11 mouse cellular contexts compared by ENCODE assay signal in the genomic region with DNA sequence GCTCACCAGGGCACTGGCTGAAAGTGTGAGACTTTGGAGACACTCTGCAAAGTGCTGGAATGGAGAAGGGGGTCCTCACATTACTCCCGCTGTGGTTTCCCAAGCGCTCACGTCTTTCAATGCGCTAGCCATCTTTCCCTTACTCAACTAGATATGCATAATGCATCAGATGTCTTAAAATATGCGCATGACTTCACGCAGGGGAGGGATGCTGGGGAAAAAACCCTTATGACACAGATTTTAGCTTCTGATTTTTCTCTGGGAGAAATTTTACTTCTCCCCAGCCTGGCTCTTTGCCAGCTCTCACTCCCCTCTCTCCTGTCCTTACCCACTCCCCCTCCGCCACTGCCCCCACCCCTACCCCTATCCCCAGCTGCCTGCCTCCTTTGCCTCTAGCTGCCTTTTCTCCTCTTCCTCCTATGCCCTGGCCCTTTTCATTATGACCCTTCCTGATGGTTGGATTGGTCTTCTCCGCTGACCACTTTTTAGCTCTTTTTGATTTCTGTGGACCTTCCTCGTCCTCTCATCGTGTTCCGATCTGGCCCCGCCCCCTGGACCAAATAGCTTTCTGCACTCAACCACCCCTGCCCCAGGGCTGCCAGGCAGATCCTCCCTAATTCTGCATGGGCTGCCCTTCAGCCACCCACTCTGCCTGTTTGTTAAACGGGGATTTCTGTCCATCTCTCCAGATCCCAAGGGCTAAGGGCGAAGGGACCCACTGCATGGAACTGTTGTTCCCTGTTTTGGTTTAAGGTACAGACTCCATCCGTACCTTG. TPM values are rescaled to one million over a fixed set of nuclear protein-coding genes. Genes with fewer than 3 reads are reported as not detected.
DNase-seq lines count a peak whose midpoint lies in the region; ATAC-seq lines count a peak whose summit lies in the region.
"Had no signal": no experiment of that assay in that cellular context is flagged by ENCODE, and none has a peak within 500 bp of the region (broad histone marks: within the 10 kb centered on the region; RNA-seq: fewer than 3 reads in every experiment).

No protein-coding gene starts in this region.

- ATAC-seq in forebrain, embryonic 15.5 days (replicated peaks) = peak; percentile 68
- peak; percentile 44 for ATAC-seq in midbrain, embryonic 13.5 days
- ATAC-seq in erythroblast, adult 5-6 weeks (replicated peaks; ENCODE audit: low FRiP score, poor library complexity, severe bottlenecking) = no peak

- H3K4me1 ChIP-seq in forebrain, embryonic 15.5 days = peaks cover 27% of the 10 kb centered on the region
- H3K4me1 ChIP-seq in midbrain, embryonic 13.5 days (replicated peaks) = peaks cover 44% of the 10 kb centered on the region

- H3K4me2 ChIP-seq in forebrain, embryonic 15.5 days (replicated peaks) = peak overlapping the region; percentile 30
- peak overlapping the region; percentile 30 for H3K4me2 ChIP-seq in midbrain, embryonic 13.5 days (replicated peaks)

- DNase-seq in left cerebral cortex, postnatal 14 days (ENCODE audit: low spot score in 2 of 2) = peak; percentile 61 to 79
- DNase-seq in left cerebral cortex, adult 11 months (ENCODE audit: low spot score) = no peak
- DNase-seq in brain, adult 2 months (ENCODE audit: low read depth, low spot score) = peak; percentile 81
- no peak for DNase-seq in embryo, embryonic 10.5 days (ENCODE audit: low spot score)
- no peak for DNase-seq in layer of hippocampus, postnatal 10 days (ENCODE audit: low spot score in 2 of 2)

- H3K9me3 ChIP-seq in forebrain, embryonic 15.5 days = no peaks in the 10 kb centered on the region
- H3K9me3 ChIP-seq in midbrain, embryonic 13.5 days = no peaks in the 10 kb centered on the region

- no peaks in the 10 kb centered on the region for H3K36me3 ChIP-seq in forebrain, embryonic 15.5 days
- H3K36me3 ChIP-seq in midbrain, embryonic 13.5 days = no peaks in the 10 kb centered on the region

- 0 out of 2 replicates have a peak overlapping the region, but pooled peaks have one; percentile 7 for H3K9ac ChIP-seq in forebrain, embryonic 15.5 days (replicated peaks)
- peak overlapping the region; percentile 40; the same call in 1 of the 2 replicates for H3K9ac ChIP-seq in midbrain, embryonic 13.5 days (replicated peaks)

- peaks cover 5% of the 10 kb centered on the region; the same call in 1 of the 2 replicates for H3K27me3 ChIP-seq in forebrain, embryonic 15.5 days
- H3K27me3 ChIP-seq in midbrain, embryonic 13.5 days = peaks cover 17% of the 10 kb centered on the region

- peak overlapping the region; percentile 87 for H3K27ac ChIP-seq in forebrain, embryonic 15.5 days (replicated peaks)
- peak overlapping the region; percentile 85 for H3K27ac ChIP-seq in midbrain, embryonic 13.5 days

- 29% methylated on average over 15 of the region's 15 CpGs for WGBS in forebrain, embryonic 15.5 days
- WGBS in midbrain, embryonic 13.5 days = 34% methylated on average over 15 of the region's 15 CpGs

- H3K4me3 ChIP-seq in forebrain, embryonic 15.5 days = no peak overlapping the region
- no peak overlapping the region for H3K4me3 ChIP-seq in midbrain, embryonic 13.5 days (replicated peaks)
- H3K4me3 ChIP-seq: erythroblast, embryonic 14.5 days had no signal

- intact Hi-C loops in left cerebral cortex, postnatal 14 days (cut with DNase I) = loop anchor here (1.0 to 5.0 kb wide), 5 partner anchors 115 to 405 kb away; no protein-coding TSS in a partner anchor

RNA-seq across cellular contexts. Expression of gene Camk2n1, which starts 6.1 kb away (rescaled TPM):
- 100 to 1,000 TPM; 755 to 854 TPM for total RNA-seq in left cerebral cortex, postnatal 14 days (2021)
- polyA plus RNA-seq in forebrain, embryonic 15.5 days (2015; fragmentation: Nextera tagmentation; extraction: Ambion mirVana) = 9.7 and 10.7 TPM in 2 replicates
- 13.0 and 13.4 TPM in 2 replicates for polyA plus RNA-seq in midbrain, embryonic 13.5 days (2015; fragmentation: Nextera tagmentation; extraction: Ambion mirVana)
- total RNA-seq in erythroblast, adult 5-6 weeks (2015; ENCODE audit: low replicate concordance) = not detected in 2 replicates
- not detected in 2 replicates for total RNA-seq in erythroblast, adult 5-6 weeks (2017; ENCODE audit: low replicate concordance)
- total RNA-seq in layer of hippocampus, postnatal 10 days (2021) = 100 to 1,000 TPM; 161 to 168 TPM

RNA-seq across cellular contexts. Expression of gene Mul1, which starts 13.5 kb away (rescaled TPM):
- total RNA-seq in left cerebral cortex, postnatal 14 days (2021) = 10 to 100 TPM; 50.5 to 55.9 TPM
- 18.5 and 19.0 TPM in 2 replicates for polyA plus RNA-seq in forebrain, embryonic 15.5 days (2015; fragmentation: Nextera tagmentation; extraction: Ambion mirVana)
- 18.3 and 19.9 TPM in 2 replicates for polyA plus RNA-seq in midbrain, embryonic 13.5 days (2015; fragmentation: Nextera tagmentation; extraction: Ambion mirVana)
- total RNA-seq in erythroblast, adult 5-6 weeks (2015; ENCODE audit: low replicate concordance) = 3.7 and 4.2 TPM in 2 replicates
- 2.0 and 3.8 TPM in 2 replicates for total RNA-seq in erythroblast, adult 5-6 weeks (2017; ENCODE audit: low replicate concordance)
- 10 to 100 TPM; 39.1 to 43.4 TPM for total RNA-seq in layer of hippocampus, postnatal 10 days (2021)

RNA-seq across cellular contexts. Expression of gene Fam43b, which starts 51.7 kb away (rescaled TPM):
- 10 to 100 TPM; 33.9 TPM for total RNA-seq in left cerebral cortex, postnatal 14 days (2021)
- 4.7 and 7.2 TPM in 2 replicates for polyA plus RNA-seq in forebrain, embryonic 15.5 days (2015; fragmentation: Nextera tagmentation; extraction: Ambion mirVana)
- polyA plus RNA-seq in midbrain, embryonic 13.5 days (2015; fragmentation: Nextera tagmentation; extraction: Ambion mirVana) = 1.1 and 1.3 TPM in 2 replicates
- not detected in 2 replicates for total RNA-seq in erythroblast, adult 5-6 weeks (2015; ENCODE audit: low replicate concordance)
- total RNA-seq in erythroblast, adult 5-6 weeks (2017; ENCODE audit: low replicate concordance) = not detected in 2 replicates
- 10 to 100 TPM; 29.3 to 33.8 TPM for total RNA-seq in layer of hippocampus, postnatal 10 days (2021)
- total RNA-seq: heart, adult 18-20 months had no signal
- polyA plus RNA-seq: erythroblast, embryonic 14.5 days; liver, embryonic 16.5 days had no signal

Comparison
In these comparisons a context has a peak if more than half of its experiments do, and no peak if none do; other contexts are left out.
1. DNase-seq: peak in left cerebral cortex, postnatal 14 days (2 of 2) and brain, adult 2 months (single experiment); none in left cerebral cortex, adult 11 months (single experiment), embryo, embryonic 10.5 days (single experiment) and layer of hippocampus, postnatal 10 days (0 of 2).
2. RNA of gene Camk2n1, which starts 6.1 kb away (total RNA-seq): 755 to 854 TPM in left cerebral cortex, postnatal 14 days and 161 to 168 TPM in layer of hippocampus, postnatal 10 days; not detected in erythroblast, adult 5-6 weeks; every median in the first group is over 100 times any median in the second.
3. RNA of gene Mul1, which starts 13.5 kb away (total RNA-seq): 50.5 to 55.9 TPM in left cerebral cortex, postnatal 14 days and 39.1 to 43.4 TPM in layer of hippocampus, postnatal 10 days; 2.0 to 4.2 TPM in erythroblast, adult 5-6 weeks; every median in the first group is over 4 times any median in the second.
4. RNA of gene Fam43b, which starts 51.7 kb away (total RNA-seq): 33.9 TPM in left cerebral cortex, postnatal 14 days and 29.3 to 33.8 TPM in layer of hippocampus, postnatal 10 days; not detected in erythroblast, adult 5-6 weeks; every median in the first group is over 10 times any median in the second.